Mouse (Mus musculus) forebrain, embryonic 13.5 days (tissue): ENCODE measurements around the gene Klk1b24. TPM values are rescaled to one million over a fixed set of nuclear protein-coding genes. Genes with fewer than 3 reads are reported as not detected.

Experiments used
- ATAC-seq: fragments of 200-750 bp; cut with Nextera tagmentation; 2 replicates; pipeline ENCODE4 v1.8.0; 2017
- H3K27ac ChIP-seq: fragments of 300-500 bp; sonication (generic); 2 replicates; pipeline ENCODE4 v1.5.1; 2015; ENCODE audit warnings: inconsistent platforms, mild to moderate bottlenecking, moderate library complexity
- H3K27me3 ChIP-seq: fragments of 300-500 bp; sonication (generic); 2 replicates; pipeline ENCODE4 v1.6.1; 2015; ENCODE audit warnings: mild to moderate bottlenecking, inconsistent platforms
- H3K36me3 ChIP-seq: fragments of 300-500 bp; sonication (generic); 2 replicates; pipeline ENCODE4 v1.6.1; 2015; ENCODE audit warnings: mild to moderate bottlenecking, inconsistent platforms; ENCODE audit not compliant: poor library complexity, severe bottlenecking
- H3K4me1 ChIP-seq: fragments of 300-500 bp; sonication (generic); 2 replicates; pipeline ENCODE4 v1.6.1; 2015; ENCODE audit warnings: inconsistent platforms
- H3K4me2 ChIP-seq: fragments of 300-500 bp; sonication (generic); 2 replicates; pipeline ENCODE4 v1.6.1; 2015; ENCODE audit warnings: inconsistent platforms, mild to moderate bottlenecking, moderate library complexity
- H3K4me3 ChIP-seq: fragments of 300-500 bp; sonication (generic); 2 replicates; pipeline ENCODE4 v1.5.1; 2015; ENCODE audit warnings: mild to moderate bottlenecking, inconsistent platforms
- H3K9ac ChIP-seq: fragments of 300-500 bp; sonication (generic); 2 replicates; pipeline ENCODE4 v1.6.1; 2015; ENCODE audit warnings: mild to moderate bottlenecking, inconsistent platforms
- H3K9me3 ChIP-seq: fragments of 300-500 bp; sonication (generic); replicated peaks from 2 replicates; pipeline ENCODE4 v1.6.1; 2016; ENCODE audit warnings: inconsistent platforms
- WGBS: fragments of 180-500 bp; shearing (Covaris S2); methylation state at CpG from one replicate; pipeline ENCODE4 v1.1.7; 2015; 5-methylcytosine and 5-hydroxymethylcytosine counted together
- polyA plus RNA-seq: library from polyadenylated mRNA; unstranded; fragments of >200 nt; fragmentation: Nextera tagmentation; extraction: Ambion mirVana; gene quantifications from 2 replicates; pipeline ENCODE4 v1.2.1, GENCODE M21; 2015

The Klk1b24 gene
- polyA plus RNA-seq, 1 experiment from 2014 or later: not detected

GRCm38 (mm10) chr7:44240712-44241111, 52.7 kb downstream of the Klk1b24 start:
- no peak overlapping the region for H3K27ac ChIP-seq
- no peaks in the 10 kb centered on the region for H3K36me3 ChIP-seq
- peaks cover 6% of the 10 kb centered on the region for H3K4me1 ChIP-seq
- no peaks in the 10 kb centered on the region for H3K9me3 ChIP-seq
- H3K4me2 ChIP-seq: no peak overlapping the region
- no peak overlapping the region for H3K4me3 ChIP-seq
- WGBS: 56% methylated on average over 1 of the region's 1 CpGs
- 0 out of 2 replicates have a peak, but pooled peaks cover 3% of the 10 kb centered on the region for H3K27me3 ChIP-seq
- H3K9ac ChIP-seq: no peak overlapping the region
- ATAC-seq: no peak

GRCm38 (mm10) chr7:44241163-44241562, 53.1 kb downstream of the Klk1b24 start:
- H3K36me3 ChIP-seq: no peaks in the 10 kb centered on the region
- no peak overlapping the region for H3K4me2 ChIP-seq
- no peaks in the 10 kb centered on the region for H3K9me3 ChIP-seq
- ATAC-seq: no peak
- peaks cover 6% of the 10 kb centered on the region for H3K4me1 ChIP-seq
- H3K4me3 ChIP-seq: no peak overlapping the region
- WGBS: 69% methylated on average over 2 of the region's 2 CpGs
- no peak overlapping the region for H3K27ac ChIP-seq
- H3K27me3 ChIP-seq: 0 out of 2 replicates have a peak, but pooled peaks cover 3% of the 10 kb centered on the region
- H3K9ac ChIP-seq: no peak overlapping the region

Other genes starting within 250 kb of the Klk1b24 start
- not detected in 2 replicates for gene Klk1b8, start 237.6 kb upstream of the Klk1b24 start, polyA plus RNA-seq
- not detected in 2 replicates for gene Klk1b1, start 221.5 kb upstream of the Klk1b24 start, polyA plus RNA-seq
- gene Klk1b9, start 212.2 kb upstream of the Klk1b24 start, polyA plus RNA-seq: not detected in 2 replicates
- not detected in 2 replicates for gene Klk1b11, start 192.4 kb upstream of the Klk1b24 start, polyA plus RNA-seq
- not detected in 2 replicates for gene Klk1b26, start 176.1 kb upstream of the Klk1b24 start, polyA plus RNA-seq
- not detected in 2 replicates for gene Klk1b27, start 135.9 kb upstream of the Klk1b24 start, polyA plus RNA-seq
- not detected in 2 replicates for gene Klk1b21, start 85.9 kb upstream of the Klk1b24 start, polyA plus RNA-seq
- not detected in 2 replicates for gene Klk1b22, start 75.6 kb upstream of the Klk1b24 start, polyA plus RNA-seq
- not detected in 2 replicates for gene Klk1b16, start 51.5 kb upstream of the Klk1b24 start, polyA plus RNA-seq
- not detected in 2 replicates for gene Klk1b3, start 10.0 kb downstream of the Klk1b24 start, polyA plus RNA-seq
- gene Klk1b4, start 19.2 kb downstream of the Klk1b24 start, polyA plus RNA-seq: not detected in 2 replicates
- not detected in 2 replicates for gene Klk1b5, start 27.7 kb downstream of the Klk1b24 start, polyA plus RNA-seq
- gene Klk1, start 37.1 kb downstream of the Klk1b24 start, polyA plus RNA-seq: not detected in 2 replicates
- not detected in 2 replicates for gene Gm36864, start 47.9 kb downstream of the Klk1b24 start, polyA plus RNA-seq
- gene 1700028J19Rik, start 58.5 kb downstream of the Klk1b24 start, polyA plus RNA-seq: 1.3 and 1.4 TPM in 2 replicates
- 172 and 212 TPM in 2 replicates for gene 2410002F23Rik, start 58.5 kb downstream of the Klk1b24 start, polyA plus RNA-seq
- 0.14 and 0.21 TPM in 2 replicates for gene Acp4, start 69.1 kb downstream of the Klk1b24 start, polyA plus RNA-seq
- gene Gm15517, start 73.2 kb downstream of the Klk1b24 start, polyA plus RNA-seq: not detected in 2 replicates
- 3.0 and 3.4 TPM in 2 replicates for gene Clec11a, start 118.7 kb downstream of the Klk1b24 start, polyA plus RNA-seq
- 13.2 and 15.1 TPM in 2 replicates for gene Shank1, start 122.0 kb downstream of the Klk1b24 start, polyA plus RNA-seq
- 10.1 and 10.6 TPM in 2 replicates for gene Syt3, start 195.9 kb downstream of the Klk1b24 start, polyA plus RNA-seq
- gene 1700008O03Rik, start 197.6 kb downstream of the Klk1b24 start, polyA plus RNA-seq: 0.59 and 1.1 TPM in 2 replicates
- 11.6 and 12.6 TPM in 2 replicates for gene Lrrc4b, start 240.8 kb downstream of the Klk1b24 start, polyA plus RNA-seq